Mouse (Mus musculus) intestine, postnatal 0 days (tissue): ENCODE measurements around the gene Chrm3. TPM values are rescaled to one million over a fixed set of nuclear protein-coding genes. Genes with fewer than 3 reads are reported as not detected.
"Not testable (repeated sequence)": the region's sequence is repeated elsewhere in the genome, so short reads cannot be mapped to it uniquely, and the experiment has no call there.

ENCODE experiments used
- ATAC-seq: fragments of 200-750 bp; cut with Nextera tagmentation; 2 replicates; pipeline ENCODE4 v1.8.0; 2017; ENCODE audit warnings: mild to moderate bottlenecking, moderate TSS enrichment, moderate library complexity
- H3K27ac ChIP-seq: fragments of 300-500 bp; sonication (generic); 2 replicates; pipeline ENCODE4 v1.5.1; 2014; ENCODE audit warnings: mild to moderate bottlenecking, low read depth, low read length, moderate library complexity
- H3K27me3 ChIP-seq: fragments of 300-500 bp; sonication (generic); replicated peaks from 2 replicates; pipeline ENCODE4 v1.6.1; 2014; ENCODE audit warnings: low read length, mixed read lengths; ENCODE audit not compliant: control insufficient read depth, insufficient read depth
- H3K36me3 ChIP-seq: fragments of 300-500 bp; sonication (generic); 2 replicates; pipeline ENCODE4 v1.6.1; 2014; ENCODE audit warnings: mild to moderate bottlenecking, moderate library complexity; ENCODE audit not compliant: control insufficient read depth, insufficient read depth
- H3K4me1 ChIP-seq: fragments of 300-500 bp; sonication (generic); replicated peaks from 2 replicates; pipeline ENCODE4 v1.6.1; 2014; ENCODE audit warnings: antibody characterized with exemption, low read length, mixed read lengths; ENCODE audit not compliant: control insufficient read depth, insufficient read depth
- H3K4me2 ChIP-seq: fragments of 300-500 bp; sonication (generic); replicated peaks from 2 replicates; pipeline ENCODE4 v1.6.1; 2014; ENCODE audit warnings: low read depth, mild to moderate bottlenecking, moderate library complexity
- H3K4me3 ChIP-seq: fragments of 300-500 bp; sonication (generic); 2 replicates; pipeline ENCODE4 v1.5.1; 2014; ENCODE audit warnings: low read depth, low read length
- H3K9ac ChIP-seq: fragments of 300-500 bp; sonication (generic); 2 replicates; pipeline ENCODE4 v1.6.1; 2014; ENCODE audit warnings: mild to moderate bottlenecking, low read depth, low read length
- H3K9me3 ChIP-seq: fragments of 300-500 bp; sonication (generic); 2 replicates; pipeline ENCODE4 v1.6.1; 2016; ENCODE audit warnings: mixed run types; ENCODE audit not compliant: control insufficient read depth
- CTCF ChIP-seq: sonication (generic); IDR thresholded peaks from 2 replicates; pipeline ENCODE4 v1.5.1; 2016; ENCODE audit warnings: low read depth, mild to moderate bottlenecking, control low read depth, antibody characterized with exemption, moderate library complexity
- WGBS: fragments of 180-500 bp; shearing (Covaris S2); extraction: QIAGEN DNeasy Blood & Tissue Kit; methylation state at CpG from one replicate; pipeline ENCODE4 v1.1.7; 2014; 5-methylcytosine and 5-hydroxymethylcytosine counted together
- polyA plus RNA-seq: library from polyadenylated mRNA; unstranded; fragments of >200 nt; fragmentation: Nextera tagmentation; extraction: Ambion mirVana; gene quantifications from 2 replicates; pipeline ENCODE4 v1.2.1, GENCODE M21; 2015

Chrm3 gene
- polyA plus RNA-seq, 1 experiment from 2014 or later = 0.53 TPM

GRCm38 (mm10) chr13:9880401-9880800 is 480.2 kb downstream of the Chrm3 start:
- H3K4me1 ChIP-seq = no peaks in the 10 kb centered on the region
- H3K9ac ChIP-seq = no peak overlapping the region
- no peak for TF ChIP-seq CTCF
- no peak for ATAC-seq
- no peaks in the 10 kb centered on the region for H3K36me3 ChIP-seq
- H3K4me3 ChIP-seq = no peak overlapping the region
- H3K9me3 ChIP-seq = no peaks in the 10 kb centered on the region
- no peak overlapping the region for H3K27ac ChIP-seq
- no peaks in the 10 kb centered on the region for H3K27me3 ChIP-seq
- H3K4me2 ChIP-seq = no peak overlapping the region
- WGBS = 91% methylated on average over 4 of the region's 4 CpGs

DNA sequence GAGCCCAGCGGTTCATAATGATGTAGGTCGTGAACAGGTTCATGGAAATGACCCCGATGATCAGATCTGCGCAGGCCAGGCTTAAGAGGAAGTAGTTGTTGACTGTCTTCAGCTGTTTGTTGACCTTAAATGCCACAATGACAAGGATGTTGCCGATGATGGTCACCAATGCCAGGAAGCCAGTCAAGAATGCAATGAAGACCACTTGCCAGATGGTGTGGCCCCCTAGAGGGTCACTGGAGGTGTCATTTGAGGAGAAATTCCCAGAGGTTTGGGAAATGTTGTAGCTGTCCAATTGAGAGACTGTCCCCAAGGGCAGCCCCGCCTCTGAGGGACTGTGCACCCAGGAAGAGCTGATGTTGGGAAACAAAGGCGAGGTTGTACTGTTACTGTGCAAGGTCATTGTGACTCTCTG is 482.0 kb downstream of the Chrm3 start:
- H3K27ac ChIP-seq = no peak overlapping the region
- no peaks in the 10 kb centered on the region for H3K4me1 ChIP-seq
- no peak overlapping the region for H3K9ac ChIP-seq
- H3K27me3 ChIP-seq = no peaks in the 10 kb centered on the region
- H3K9me3 ChIP-seq = no peaks in the 10 kb centered on the region
- no peak overlapping the region for H3K4me3 ChIP-seq
- no peak for ATAC-seq
- TF ChIP-seq CTCF = no peak
- 85% methylated on average over 7 of the region's 7 CpGs for WGBS
- no peak overlapping the region for H3K4me2 ChIP-seq
- H3K36me3 ChIP-seq = no peaks in the 10 kb centered on the region

GRCm38 (mm10) chr13:9873377-9873776 is 487.3 kb downstream of the Chrm3 start:
- H3K27ac ChIP-seq = no peak overlapping the region
- no peaks in the 10 kb centered on the region for H3K9me3 ChIP-seq
- H3K4me3 ChIP-seq = no peak overlapping the region
- H3K27me3 ChIP-seq = no peaks in the 10 kb centered on the region
- ATAC-seq = no peak
- no peak overlapping the region for H3K9ac ChIP-seq
- no peak overlapping the region for H3K4me2 ChIP-seq
- no peak for TF ChIP-seq CTCF
- no peaks in the 10 kb centered on the region for H3K36me3 ChIP-seq
- no peaks in the 10 kb centered on the region for H3K4me1 ChIP-seq
- 77% methylated on average over 3 of the region's 3 CpGs for WGBS

- Histone ChIP-seq H3K9ac (no peak overlapping the region), H3K27ac (no peak overlapping the region), H3K27me3 (no peaks in the 10 kb centered on the region), H3K4me3 (no peak overlapping the region), H3K36me3 (no peaks in the 10 kb centered on the region), H3K9me3 (no peaks in the 10 kb centered on the region), H3K4me2 (no peak overlapping the region), H3K4me1 (no peaks in the 10 kb centered on the region)
- ATAC-seq = no peak
- WGBS = 89% methylated on average over 2 of the region's 2 CpGs
- TF ChIP-seq CTCF = no peak
Measured at GRCm38 (mm10) chr13:9866161-9866560, 494.5 kb downstream of the Chrm3 start.

DNA sequence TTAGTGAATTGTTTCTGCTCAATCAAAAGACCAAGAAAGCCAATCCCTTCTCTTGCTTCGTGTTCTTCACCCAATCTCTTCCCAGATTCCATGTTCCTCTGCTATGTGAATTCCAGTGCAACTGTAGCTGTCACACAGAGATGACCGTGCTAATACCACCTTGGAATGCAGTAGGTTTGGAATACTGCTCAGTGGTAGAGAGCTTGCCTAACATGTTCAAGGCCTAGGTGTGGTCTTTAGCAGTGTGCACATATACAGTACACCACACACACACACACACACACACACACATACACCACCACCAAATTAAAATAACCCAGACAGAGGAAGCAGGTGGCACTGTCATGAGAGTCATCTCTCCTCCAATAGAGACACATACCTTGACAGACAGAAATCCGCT is 513.1 kb downstream of the Chrm3 start:
- no peaks in the 10 kb centered on the region for H3K27me3 ChIP-seq

GRCm38 (mm10) chr13:9846543-9847434 is 513.9 kb downstream of the Chrm3 start:
- Histone ChIP-seq H3K4me1 (no peaks in the 10 kb centered on the region), H3K36me3 (no peaks in the 10 kb centered on the region), H3K9me3 (no peaks in the 10 kb centered on the region), H3K4me2 (no peak overlapping the region), H3K4me3 (no peak overlapping the region), H3K27me3 (no peaks in the 10 kb centered on the region), H3K27ac (no peak overlapping the region), H3K9ac (no peak overlapping the region)
- ATAC-seq = 0 out of 2 replicates have a peak, but pooled peaks have one; percentile 47
- WGBS = 36% methylated on average over 14 of the region's 14 CpGs
- peak; percentile 100 for TF ChIP-seq CTCF

More for the DNA sequence above, 513.1 kb downstream of the Chrm3 start:
- Histone ChIP-seq H3K9me3 (no peaks in the 10 kb centered on the region), H3K4me3 (no peak overlapping the region), H3K27ac (no peak overlapping the region), H3K4me2 (no peak overlapping the region), H3K36me3 (no peaks in the 10 kb centered on the region), H3K4me1 (no peaks in the 10 kb centered on the region), H3K9ac (no peak overlapping the region)
- WGBS = 86% methylated on average over 3 of the region's 3 CpGs
- ATAC-seq = no peak
- no peak for TF ChIP-seq CTCF

DNA sequence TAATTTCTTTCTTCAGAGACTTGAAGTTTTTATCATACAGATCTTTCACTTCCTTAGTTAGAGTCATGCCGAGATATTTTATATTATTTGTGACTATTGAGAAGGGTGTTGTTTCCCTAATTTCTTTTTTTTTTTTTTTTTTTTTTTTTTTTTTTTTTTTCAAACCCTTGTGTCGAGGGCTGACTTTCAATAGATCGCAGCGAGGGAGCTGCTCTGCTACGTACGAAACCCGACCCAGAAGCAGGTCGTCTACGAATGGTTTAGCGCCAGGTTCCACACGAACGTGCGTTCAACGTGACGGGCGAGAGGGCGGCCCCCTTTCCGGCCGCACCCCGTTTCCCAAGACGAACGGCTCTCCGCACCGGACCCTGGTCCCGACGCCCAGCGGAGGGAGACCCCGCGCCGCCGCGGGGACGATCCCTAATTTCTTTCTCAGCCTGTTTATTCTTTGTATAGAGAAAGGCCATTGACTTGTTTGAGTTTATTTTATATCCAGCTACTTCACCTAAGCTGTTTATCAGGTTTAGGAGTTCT is 526.4 kb downstream of the Chrm3 start:
- ATAC-seq = peak; percentile 100

More for the DNA sequence above, 526.4 kb downstream of the Chrm3 start:
- H3K36me3 ChIP-seq, H3K4me3 ChIP-seq, H3K9ac ChIP-seq, H3K4me2 ChIP-seq, H3K4me1 ChIP-seq, H3K27ac ChIP-seq, H3K9me3 ChIP-seq, H3K27me3 ChIP-seq: not testable (repeated sequence)
- 74% methylated on average over 32 of the region's 33 CpGs for WGBS
